Mouse (Mus musculus): Measurements from ENCODE around the gene Serpinb6b. TPM values are rescaled to one million over a fixed set of nuclear protein-coding genes. Genes with fewer than 3 reads are reported as not detected.

Gene Serpinb6b
- 2.0 TPM in 2 replicates for polyA plus RNA-seq (2015; fragmentation: Nextera tagmentation; extraction: Ambion mirVana)

GRCm38 (mm10) chr13:32964989-32965811 lies at the start of gene Serpinb6b:
Gene Serpinb6b (plus strand): TSS chr13:32965209.

DNA sequence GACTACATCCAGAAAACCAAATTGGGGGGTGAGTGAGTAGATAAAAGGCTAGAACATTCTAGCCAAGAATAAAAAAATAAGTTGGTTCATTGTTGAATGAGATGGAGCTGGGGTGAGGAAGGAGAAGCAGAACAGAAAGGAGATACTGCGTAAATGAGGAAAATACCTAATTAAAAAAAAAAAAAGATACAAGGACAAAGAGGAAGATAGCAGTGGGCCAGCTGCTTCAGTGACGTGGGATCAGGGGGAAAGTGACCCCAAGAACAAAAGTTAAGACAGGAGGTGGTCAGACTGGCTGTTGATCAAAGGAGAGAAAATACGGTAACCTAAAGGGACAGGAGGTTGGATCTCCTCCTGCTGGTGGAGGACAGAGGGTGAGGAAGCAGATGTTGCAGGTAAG lies 37.9 kb downstream of the Serpinb6b start, which contains the start of gene Serpinb9:
TSS of gene Serpinb9 (plus strand) at position 301 of the 400 bp plus-strand sequence.

GRCm38 (mm10) chr13:33027244-33027643 lies 62.2 kb downstream of the Serpinb6b start, which contains the start of gene Serpinb9b:
Gene Serpinb9b (plus strand): TSS chr13:33027416.

Other genes starting within 250 kb of the Serpinb6b start
- gene Mylk4, start 181.3 kb upstream of the Serpinb6b start, polyA plus RNA-seq (2015; fragmentation: Nextera tagmentation; extraction: Ambion mirVana), result 25.7 and 32.0 TPM in 2 replicates
- 18.9 and 21.7 TPM in 2 replicates for gene Wrnip1, start 163.2 kb upstream of the Serpinb6b start, polyA plus RNA-seq (2015; fragmentation: Nextera tagmentation; extraction: Ambion mirVana)
- gene D930007J09Rik, start 162.4 kb upstream of the Serpinb6b start, polyA plus RNA-seq (2015; fragmentation: Nextera tagmentation; extraction: Ambion mirVana), result not detected in 2 replicates
- 88.7 and 98.8 TPM in 2 replicates for gene Serpinb1a, start 114.0 kb upstream of the Serpinb6b start, polyA plus RNA-seq (2015; fragmentation: Nextera tagmentation; extraction: Ambion mirVana)
- gene Serpinb1c, start 67.0 kb upstream of the Serpinb6b start, polyA plus RNA-seq (2015; fragmentation: Nextera tagmentation; extraction: Ambion mirVana), result 0.45 and 0.79 TPM in 2 replicates
- gene Serpinb9, start 38.0 kb downstream of the Serpinb6b start, polyA plus RNA-seq (2015; fragmentation: Nextera tagmentation; extraction: Ambion mirVana), result 3.4 and 3.6 TPM in 2 replicates
- 0.18 and 0.28 TPM in 2 replicates for gene Serpinb9b, start 62.2 kb downstream of the Serpinb6b start, polyA plus RNA-seq (2015; fragmentation: Nextera tagmentation; extraction: Ambion mirVana)
- 0.22 and 0.62 TPM in 2 replicates for gene Serpinb1b, start 113.4 kb downstream of the Serpinb6b start, polyA plus RNA-seq (2015; fragmentation: Nextera tagmentation; extraction: Ambion mirVana)
- gene Serpinb9c, start 194.5 kb downstream of the Serpinb6b start, polyA plus RNA-seq (2015; fragmentation: Nextera tagmentation; extraction: Ambion mirVana), result not detected in 2 replicates
- gene Serpinb9d, start 227.8 kb downstream of the Serpinb6b start, polyA plus RNA-seq (2015; fragmentation: Nextera tagmentation; extraction: Ambion mirVana), result not detected in 2 replicates